Mouse (Mus musculus): Measurements from ENCODE around the gene Il4ra. TPM values are rescaled to one million over a fixed set of nuclear protein-coding genes. Genes with fewer than 3 reads are reported as not detected.

Gene Il4ra
- polyA plus RNA-seq, 1 experiment = 3.3 TPM

DNA sequence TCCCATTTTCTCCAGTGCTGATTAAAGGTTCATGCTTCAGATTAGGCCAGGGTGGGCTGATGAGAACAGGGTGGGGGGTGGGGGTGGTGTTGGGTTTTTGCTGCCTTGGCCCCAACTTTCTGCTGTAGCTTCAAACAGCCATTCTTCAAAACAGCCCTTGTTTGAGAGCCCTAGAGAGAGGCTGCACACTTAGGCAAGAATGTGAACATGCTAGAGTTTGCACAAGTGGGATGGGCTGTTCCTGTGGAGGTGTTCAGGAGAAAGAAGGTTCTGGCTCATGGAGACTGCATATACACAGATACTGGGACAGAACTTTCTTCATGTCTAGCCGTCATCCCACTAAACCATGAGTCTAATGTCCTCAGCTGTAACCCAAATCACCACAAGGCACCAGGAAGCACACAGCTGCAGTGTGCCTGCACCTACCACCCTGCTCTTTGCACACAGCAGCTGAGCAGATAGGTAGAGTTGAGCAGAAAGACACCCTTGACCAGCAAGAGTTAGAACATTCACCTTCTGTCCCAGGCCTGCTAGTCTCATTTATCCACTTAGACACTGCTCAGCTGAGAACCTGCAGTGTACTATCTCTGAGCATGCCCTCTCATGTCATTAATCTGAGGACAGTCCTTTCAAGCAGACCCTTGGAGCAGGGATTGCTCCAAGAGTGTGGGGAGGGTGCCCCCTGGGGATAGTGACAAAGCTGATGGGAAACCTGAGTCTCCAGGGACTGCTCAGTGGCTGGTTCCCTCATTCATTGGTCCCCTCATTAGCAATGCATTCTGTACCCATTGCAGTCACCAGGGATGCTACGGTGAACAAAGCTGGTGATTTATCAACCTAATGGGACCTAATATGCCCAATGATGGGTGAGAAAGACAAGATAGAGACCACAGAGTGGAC lies 54.6 kb downstream of the Il4ra start:
- no peak for TF ChIP-seq POLR2A (IDR thresholded peaks at IDR 0.05; ENCODE audit: control insufficient read depth, low read depth, low read length)
- TF ChIP-seq CTCF (IDR thresholded peaks at IDR 0.05; ENCODE audit: control insufficient read depth, insufficient read depth, insufficient replicate concordance, low read depth, low read length) = no peak
- Histone ChIP-seq H3K27me3 (ENCODE audit: control insufficient read depth, insufficient read depth, low read length) (no peaks in the 10 kb centered on the region), H3K36me3 (ENCODE audit: control insufficient read depth, insufficient read depth, low read length) (no peaks in the 10 kb centered on the region), H3K4me3 (ENCODE audit: control insufficient read depth, low read depth, low read length) (no peak overlapping the region), H3K27ac (ENCODE audit: control insufficient read depth, insufficient read depth, low read depth, low read length) (no peak overlapping the region), H3K4me1 (ENCODE audit: control insufficient read depth, insufficient read depth, low read length) (no peaks in the 10 kb centered on the region)

DNA sequence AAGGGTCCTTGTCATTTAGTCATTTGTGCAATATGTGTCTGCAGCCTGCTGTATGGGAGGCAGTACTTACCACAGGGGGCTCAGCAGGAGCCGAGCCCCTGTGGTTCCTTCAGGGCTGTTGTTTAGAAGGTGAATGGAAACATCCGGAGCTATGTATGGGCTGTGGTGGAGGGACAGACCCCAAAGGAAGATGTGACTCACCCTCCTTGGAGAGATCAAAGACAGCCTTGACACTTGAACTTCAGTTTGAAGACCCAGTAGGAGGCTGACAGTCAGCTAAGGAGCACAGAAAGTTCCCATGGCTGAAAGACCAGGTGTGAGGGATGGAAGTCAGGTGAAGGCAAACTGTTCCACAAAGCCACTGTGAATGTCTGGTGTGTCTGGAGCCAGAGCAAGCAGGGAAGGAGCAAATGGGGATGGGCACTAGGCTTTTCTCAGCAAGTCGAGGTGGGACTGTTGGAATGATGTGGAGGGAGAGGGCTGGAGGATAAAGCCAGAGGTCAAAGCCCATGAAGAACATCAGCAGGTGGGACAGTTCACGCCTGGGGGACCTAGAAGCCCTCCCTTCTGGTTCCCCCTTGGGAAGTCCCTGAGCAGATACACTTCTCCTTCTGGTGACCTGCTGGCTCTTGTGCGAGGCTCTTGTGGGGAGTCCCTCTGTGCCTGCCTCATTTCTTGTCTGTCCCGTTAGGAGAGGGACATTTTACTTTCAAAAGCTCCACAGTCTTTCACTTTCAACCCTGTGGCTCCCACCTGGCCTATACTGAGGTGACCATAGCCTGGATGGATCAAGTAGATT lies 55.7 kb downstream of the Il4ra start:
- no peak overlapping the region for H3K27ac ChIP-seq (ENCODE audit: control insufficient read depth, insufficient read depth, low read depth, low read length)
- H3K4me1 ChIP-seq (ENCODE audit: control insufficient read depth, insufficient read depth, low read length) = no peaks in the 10 kb centered on the region
- no peak overlapping the region for H3K4me3 ChIP-seq (ENCODE audit: control insufficient read depth, low read depth, low read length)
- no peaks in the 10 kb centered on the region for H3K27me3 ChIP-seq (ENCODE audit: control insufficient read depth, insufficient read depth, low read length)
- no peak for TF ChIP-seq CTCF (IDR thresholded peaks at IDR 0.05; ENCODE audit: control insufficient read depth, insufficient read depth, insufficient replicate concordance, low read depth, low read length)
- TF ChIP-seq POLR2A (IDR thresholded peaks at IDR 0.05; ENCODE audit: control insufficient read depth, low read depth, low read length) = no peak
- no peaks in the 10 kb centered on the region for H3K36me3 ChIP-seq (ENCODE audit: control insufficient read depth, insufficient read depth, low read length)

DNA sequence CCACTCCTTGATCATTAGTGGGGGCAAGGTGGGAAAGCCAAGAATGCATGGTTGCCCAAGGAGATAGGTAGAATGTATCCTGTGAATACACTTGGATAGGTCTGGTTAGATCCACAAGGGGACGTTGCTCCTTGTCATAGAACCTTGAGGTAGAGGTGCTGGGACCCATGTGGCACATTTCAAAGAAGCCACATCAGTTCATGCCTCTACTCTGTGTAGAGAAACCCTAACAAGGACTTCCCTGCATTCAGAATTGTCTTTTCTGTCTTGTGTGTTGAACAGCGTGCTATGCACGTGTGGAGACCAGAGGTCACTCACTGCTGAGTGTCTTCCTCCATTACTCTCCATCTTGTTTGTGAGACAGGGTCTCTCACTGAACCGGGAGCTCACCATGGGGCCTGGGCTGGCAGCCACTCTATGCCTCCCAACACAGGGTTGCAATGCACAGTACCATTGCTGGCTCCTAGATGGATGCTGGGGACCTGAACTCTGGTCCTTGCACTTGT lies 56.3 kb downstream of the Il4ra start:
- no peak overlapping the region for H3K27ac ChIP-seq (ENCODE audit: control insufficient read depth, insufficient read depth, low read depth, low read length)
- no peak overlapping the region for H3K4me3 ChIP-seq (ENCODE audit: control insufficient read depth, low read depth, low read length)
- H3K27me3 ChIP-seq (ENCODE audit: control insufficient read depth, insufficient read depth, low read length) = no peaks in the 10 kb centered on the region
- H3K36me3 ChIP-seq (ENCODE audit: control insufficient read depth, insufficient read depth, low read length) = no peaks in the 10 kb centered on the region
- TF ChIP-seq CTCF (IDR thresholded peaks at IDR 0.05; ENCODE audit: control insufficient read depth, insufficient read depth, insufficient replicate concordance, low read depth, low read length) = no peak
- TF ChIP-seq POLR2A (IDR thresholded peaks at IDR 0.05; ENCODE audit: control insufficient read depth, low read depth, low read length) = no peak
- no peaks in the 10 kb centered on the region for H3K4me1 ChIP-seq (ENCODE audit: control insufficient read depth, insufficient read depth, low read length)

DNA sequence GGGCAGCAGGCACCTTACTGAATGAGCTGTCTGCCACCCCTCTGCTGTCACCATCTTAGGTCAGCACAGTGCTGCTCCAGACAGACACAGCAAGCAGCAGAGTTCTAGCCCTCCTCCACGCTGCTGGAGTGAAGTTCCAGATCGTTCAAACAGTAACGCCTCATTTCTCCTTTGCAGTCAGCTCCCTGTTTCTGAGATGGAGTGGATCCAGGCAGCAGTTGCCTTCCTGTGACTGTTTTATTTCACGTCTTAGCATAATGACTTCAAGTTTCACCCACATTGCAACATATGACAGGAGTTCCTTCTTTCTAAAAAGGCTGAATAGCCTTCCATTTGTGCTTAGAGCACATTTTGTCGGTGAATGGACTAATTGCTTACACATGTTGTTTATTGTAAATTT lies 61.7 kb downstream of the Il4ra start:
- Histone ChIP-seq H3K27ac (ENCODE audit: control insufficient read depth, insufficient read depth, low read depth, low read length) (no peak overlapping the region), H3K36me3 (ENCODE audit: control insufficient read depth, insufficient read depth, low read length) (no peaks in the 10 kb centered on the region), H3K4me3 (ENCODE audit: control insufficient read depth, low read depth, low read length) (no peak overlapping the region), H3K27me3 (ENCODE audit: control insufficient read depth, insufficient read depth, low read length) (no peaks in the 10 kb centered on the region), H3K4me1 (ENCODE audit: control insufficient read depth, insufficient read depth, low read length) (no peaks in the 10 kb centered on the region)
- TF ChIP-seq CTCF (IDR thresholded peaks at IDR 0.05; ENCODE audit: control insufficient read depth, insufficient read depth, insufficient replicate concordance, low read depth, low read length) (no peak), POLR2A (IDR thresholded peaks at IDR 0.05; ENCODE audit: control insufficient read depth, low read depth, low read length) (no peak)

GRCm38 (mm10) chr7:125615453-125615852 lies 63.5 kb downstream of the Il4ra start:
- Histone ChIP-seq H3K36me3 (ENCODE audit: control insufficient read depth, insufficient read depth, low read length) (no peaks in the 10 kb centered on the region), H3K27me3 (ENCODE audit: control insufficient read depth, insufficient read depth, low read length) (no peaks in the 10 kb centered on the region), H3K4me1 (ENCODE audit: control insufficient read depth, insufficient read depth, low read length) (no peaks in the 10 kb centered on the region), H3K27ac (ENCODE audit: control insufficient read depth, insufficient read depth, low read depth, low read length) (no peak overlapping the region), H3K4me3 (ENCODE audit: control insufficient read depth, low read depth, low read length) (no peak overlapping the region)
- TF ChIP-seq POLR2A (IDR thresholded peaks at IDR 0.05; ENCODE audit: control insufficient read depth, low read depth, low read length) (no peak), CTCF (IDR thresholded peaks at IDR 0.05; ENCODE audit: control insufficient read depth, insufficient read depth, insufficient replicate concordance, low read depth, low read length) (no peak)

DNA sequence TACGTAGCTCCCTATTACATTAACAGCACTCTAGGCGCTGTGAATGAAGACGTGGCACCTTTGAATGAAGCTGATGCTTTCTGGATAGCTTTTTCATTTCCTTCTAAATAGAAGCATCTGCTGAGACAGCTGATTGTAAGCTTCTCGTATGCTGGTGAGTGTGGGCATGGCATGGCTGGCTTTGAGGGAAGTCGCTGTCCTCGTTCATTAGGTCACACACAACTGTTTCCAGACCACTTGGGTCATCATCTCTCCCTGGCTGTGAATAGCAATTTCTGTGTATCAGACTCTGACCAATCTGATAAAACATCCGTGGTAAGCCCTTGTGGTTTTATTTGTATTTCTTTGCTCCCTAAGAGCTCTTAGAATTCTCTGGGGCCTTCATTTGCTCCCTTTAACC lies 66.1 kb downstream of the Il4ra start:
- Histone ChIP-seq H3K4me3 (ENCODE audit: control insufficient read depth, low read depth, low read length) (no peak overlapping the region), H3K4me1 (ENCODE audit: control insufficient read depth, insufficient read depth, low read length) (no peaks in the 10 kb centered on the region), H3K27me3 (ENCODE audit: control insufficient read depth, insufficient read depth, low read length) (no peaks in the 10 kb centered on the region), H3K36me3 (ENCODE audit: control insufficient read depth, insufficient read depth, low read length) (no peaks in the 10 kb centered on the region), H3K27ac (ENCODE audit: control insufficient read depth, insufficient read depth, low read depth, low read length) (no peak overlapping the region)
- no peak for TF ChIP-seq POLR2A (IDR thresholded peaks at IDR 0.05; ENCODE audit: control insufficient read depth, low read depth, low read length)
- TF ChIP-seq CTCF (IDR thresholded peaks at IDR 0.05; ENCODE audit: control insufficient read depth, insufficient read depth, insufficient replicate concordance, low read depth, low read length) = no peak

DNA sequence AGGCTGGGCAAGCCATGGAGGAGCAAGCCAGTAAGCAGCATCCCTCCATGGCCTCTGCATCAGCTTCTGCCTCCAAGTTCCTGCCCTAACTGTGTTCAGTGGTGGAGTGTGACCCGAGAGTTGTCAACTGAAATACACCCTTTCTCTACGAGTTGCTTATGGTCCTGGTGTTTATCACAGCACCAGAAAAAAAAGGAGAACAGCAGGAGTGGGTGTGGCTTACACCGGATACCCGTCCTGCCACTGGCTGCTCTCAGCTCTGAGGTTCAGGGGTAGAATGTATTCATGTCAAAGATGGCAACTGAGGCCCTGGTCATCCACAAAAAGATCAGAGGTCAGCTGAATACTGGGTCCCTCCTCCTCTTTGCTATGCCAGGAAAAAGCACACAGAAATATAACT lies 68.2 kb downstream of the Il4ra start:
- Histone ChIP-seq H3K4me3 (ENCODE audit: control insufficient read depth, low read depth, low read length) (no peak overlapping the region), H3K4me1 (ENCODE audit: control insufficient read depth, insufficient read depth, low read length) (no peaks in the 10 kb centered on the region), H3K27me3 (ENCODE audit: control insufficient read depth, insufficient read depth, low read length) (no peaks in the 10 kb centered on the region), H3K27ac (ENCODE audit: control insufficient read depth, insufficient read depth, low read depth, low read length) (no peak overlapping the region), H3K36me3 (ENCODE audit: control insufficient read depth, insufficient read depth, low read length) (no peaks in the 10 kb centered on the region)
- TF ChIP-seq CTCF (IDR thresholded peaks at IDR 0.05; ENCODE audit: control insufficient read depth, insufficient read depth, insufficient replicate concordance, low read depth, low read length) (no peak), POLR2A (IDR thresholded peaks at IDR 0.05; ENCODE audit: control insufficient read depth, low read depth, low read length) (no peak)

Measured in testis, adult 2 months (tissue).